Mouse (Mus musculus) fibroblast of lung, adult 2 months (primary cell): ENCODE data around the gene Mob3b.
A peak's percentile ranks its signal among the peaks of the same experiment; 100 is the strongest.

Experiments used
- DNase-seq: peaks from one replicate; pipeline ENCODE4 v3.0.0-alpha.2; 2011; ENCODE audit warnings: low read depth

Gene Mob3b

GRCm38 (mm10) chr4:35065075-35065838, 92.0 kb downstream of the Mob3b start:
- DNase-seq = no peak

DNA sequence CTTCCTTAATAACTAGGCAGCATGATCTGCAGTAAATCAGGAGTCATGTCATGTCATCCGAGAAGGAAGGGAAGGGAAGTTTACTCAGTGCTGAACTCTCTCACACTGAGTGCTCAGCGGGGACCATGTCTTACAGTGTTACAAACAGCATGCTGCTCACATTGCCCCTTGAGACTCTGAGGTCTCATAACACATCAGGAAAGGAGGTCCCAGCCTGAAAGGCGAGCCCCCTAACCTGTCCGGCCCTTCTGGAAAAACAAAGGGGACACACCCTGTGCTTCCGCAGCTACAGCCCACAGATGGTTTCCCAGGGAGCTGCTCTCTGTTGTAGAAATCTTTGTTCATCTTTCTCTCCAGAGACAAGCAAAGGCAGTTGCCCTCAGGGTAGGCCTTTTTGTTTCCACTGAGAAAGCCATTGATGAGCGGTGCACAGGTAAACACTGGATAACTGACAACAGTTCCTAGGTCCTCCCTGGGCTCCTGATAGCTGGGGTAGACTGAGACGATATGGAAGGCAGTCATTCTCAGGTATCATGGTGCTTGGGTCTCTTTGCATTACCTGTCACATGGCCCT, 94.1 kb downstream of the Mob3b start:
- no peak for DNase-seq

DNA sequence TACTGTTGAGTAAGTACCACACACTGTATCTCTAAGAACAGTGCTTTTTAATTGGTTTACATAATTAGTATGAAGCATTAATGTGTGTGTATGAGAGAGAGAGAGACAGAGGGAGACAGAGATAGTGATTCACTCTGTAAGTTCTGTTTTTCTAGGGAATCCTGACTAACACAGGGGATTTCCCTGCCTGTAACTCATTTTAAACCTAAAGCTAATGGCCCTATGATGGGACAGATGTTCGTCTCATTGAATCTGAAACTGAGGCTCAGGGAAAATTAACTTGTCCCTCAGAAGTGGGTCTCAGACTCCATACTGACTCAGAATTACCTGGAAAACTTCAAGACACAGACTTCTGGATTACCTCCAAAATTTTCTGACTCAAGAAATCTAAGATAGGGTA, 96.3 kb downstream of the Mob3b start:
- DNase-seq = no peak

DNA sequence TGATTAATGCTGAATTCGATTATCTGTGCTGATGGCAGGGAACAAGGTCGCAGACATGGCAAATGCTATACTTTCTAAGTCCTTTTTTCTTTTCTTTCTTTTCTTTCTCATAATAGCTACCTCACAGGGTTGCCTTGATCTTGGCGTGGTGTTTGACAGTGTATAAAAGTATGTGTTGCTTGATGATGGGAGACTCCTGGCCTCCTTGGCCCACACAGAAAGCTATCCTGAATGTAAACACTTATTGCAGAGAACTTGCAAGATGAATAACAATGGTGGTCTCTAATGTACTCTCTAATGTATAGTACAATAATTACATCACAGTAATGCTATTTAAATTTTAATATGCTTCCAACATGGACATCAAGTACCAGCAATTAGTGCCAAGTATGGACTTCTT, 96.9 kb downstream of the Mob3b start:
- DNase-seq = no peak

DNA sequence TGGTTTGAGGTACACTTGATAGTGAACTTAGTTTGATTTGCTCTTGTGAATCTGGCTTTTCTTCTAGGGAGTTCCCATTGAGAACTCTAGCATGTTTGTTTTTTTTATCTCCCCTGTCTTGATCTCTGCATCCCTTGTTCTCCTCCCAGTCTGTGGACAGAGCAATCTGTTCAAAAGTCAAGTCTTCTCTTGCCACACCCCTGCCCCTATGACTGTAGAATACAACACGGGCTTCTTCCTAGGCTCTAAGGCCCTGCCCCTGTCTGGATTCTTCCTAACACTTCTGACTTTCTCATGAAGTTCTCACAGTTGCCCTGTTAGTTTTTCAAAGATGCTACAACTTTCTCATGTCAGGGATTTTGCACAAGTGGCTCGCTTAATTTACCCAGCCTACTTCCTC, 102.9 kb downstream of the Mob3b start:
- no peak for DNase-seq

DNA sequence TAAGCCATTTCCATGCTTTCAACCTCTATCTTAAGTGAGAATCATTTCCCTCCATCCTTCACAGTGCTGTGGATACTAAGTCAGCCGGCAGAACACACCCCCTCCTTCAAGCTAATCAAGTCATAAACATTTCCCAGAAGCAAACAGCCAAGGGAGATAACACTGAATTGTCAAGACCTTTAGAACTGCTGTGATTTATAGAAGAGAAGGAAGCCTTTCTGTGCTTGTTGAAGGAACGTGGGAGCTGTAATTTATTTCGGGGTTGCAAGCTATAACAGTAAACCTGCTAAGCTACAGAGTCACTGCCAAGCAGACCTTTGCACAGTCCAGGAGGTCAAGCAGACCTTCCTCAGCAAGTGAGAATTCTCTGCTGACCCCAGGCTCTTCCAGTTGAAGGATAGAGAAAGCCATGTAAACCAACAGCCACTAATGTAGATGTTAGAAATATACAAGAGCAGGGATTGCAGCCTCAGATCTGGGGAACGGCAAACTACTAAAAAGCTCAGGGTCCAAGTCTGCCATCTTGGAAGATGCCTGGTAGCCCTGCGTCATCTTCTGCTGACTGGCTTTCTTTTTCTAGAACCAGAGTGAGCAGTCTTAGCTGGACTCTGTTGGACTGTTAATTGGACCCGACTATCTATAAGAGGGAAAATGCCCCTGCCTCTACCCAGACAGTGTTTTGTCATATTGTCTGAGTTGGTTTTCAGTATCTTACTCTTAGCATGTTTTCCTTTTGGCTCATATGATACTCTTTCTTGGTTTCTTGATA, 104.9 kb downstream of the Mob3b start:
- no peak for DNase-seq

DNA sequence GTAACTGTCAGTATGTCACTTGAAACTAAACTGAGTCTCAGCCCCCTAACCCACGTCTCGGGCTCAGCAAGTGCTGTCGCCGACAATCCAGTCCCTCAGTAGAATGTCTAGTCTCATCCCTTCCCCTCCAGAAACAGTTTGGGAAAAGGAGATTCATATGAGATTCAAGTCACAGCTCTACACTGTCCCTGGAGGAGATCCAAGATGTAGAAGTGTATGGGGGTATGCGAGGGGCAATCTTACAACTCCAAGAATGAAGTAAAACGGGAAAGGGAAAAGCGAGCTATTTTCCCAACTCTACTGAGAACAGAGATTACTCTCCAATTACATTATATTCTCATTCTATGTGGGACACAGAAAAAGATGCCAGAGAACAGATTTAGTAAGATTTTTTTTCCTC, 106.1 kb downstream of the Mob3b start:
- no peak for DNase-seq

- DNase-seq = no peak
These were observed 107.6 kb downstream of the Mob3b start for GRCm38 (mm10) chr4:35049742-35050058.

DNA sequence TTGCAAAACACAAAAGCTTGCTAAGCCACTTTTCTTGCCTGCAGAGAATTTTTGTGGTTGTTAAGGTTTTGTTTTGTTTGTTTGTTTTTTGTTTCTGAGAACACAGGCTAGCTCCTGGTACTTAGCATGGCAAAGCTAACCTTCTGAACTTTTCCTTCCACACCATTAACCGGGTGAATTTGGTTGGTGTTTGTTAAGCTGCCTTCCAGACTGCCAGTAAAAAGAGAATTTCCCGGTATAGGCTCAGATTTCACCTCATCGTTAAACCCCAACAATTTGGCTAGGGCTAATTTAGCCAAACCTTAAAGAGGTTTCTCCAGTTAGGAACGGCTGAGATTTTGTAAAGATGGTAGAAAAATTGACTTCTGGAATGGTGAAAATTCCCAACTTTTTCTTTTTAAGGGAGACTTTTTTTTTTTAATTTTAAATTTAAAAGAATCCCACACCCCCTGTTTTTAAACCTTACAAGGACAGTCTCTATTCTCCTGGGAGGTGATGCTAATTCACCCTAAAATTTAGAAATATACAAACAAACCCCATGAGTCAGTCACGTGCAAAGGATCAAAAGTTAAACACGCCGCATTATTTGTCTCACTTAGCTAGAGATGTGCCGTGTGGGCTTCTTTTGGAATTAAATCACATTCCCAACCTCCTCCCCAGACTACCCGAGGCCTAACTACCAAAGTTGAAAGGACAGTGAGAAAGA, 108.1 kb downstream of the Mob3b start:
- DNase-seq = no peak

GRCm38 (mm10) chr4:35040896-35041295, 116.4 kb downstream of the Mob3b start:
- DNase-seq = no peak

DNA sequence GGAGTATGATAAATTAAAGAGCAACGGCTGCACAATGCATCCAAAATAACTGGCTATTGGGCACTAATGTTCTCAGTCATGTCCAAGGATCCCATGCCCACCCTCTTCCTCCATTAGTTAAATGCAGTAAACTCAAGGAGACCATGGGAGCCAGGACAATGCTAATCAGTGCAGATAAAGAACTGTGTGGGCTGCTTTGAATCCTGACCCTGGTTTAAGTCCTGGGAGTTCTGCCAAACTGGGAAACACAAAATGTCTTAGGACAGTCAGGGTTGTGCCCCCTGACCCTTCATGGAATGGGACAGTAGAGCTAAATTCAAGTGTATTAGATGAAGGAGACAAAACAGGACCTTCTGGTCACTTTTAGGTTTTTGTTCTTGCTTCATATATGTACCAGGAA, 117.0 kb downstream of the Mob3b start:
- DNase-seq = no peak

DNA sequence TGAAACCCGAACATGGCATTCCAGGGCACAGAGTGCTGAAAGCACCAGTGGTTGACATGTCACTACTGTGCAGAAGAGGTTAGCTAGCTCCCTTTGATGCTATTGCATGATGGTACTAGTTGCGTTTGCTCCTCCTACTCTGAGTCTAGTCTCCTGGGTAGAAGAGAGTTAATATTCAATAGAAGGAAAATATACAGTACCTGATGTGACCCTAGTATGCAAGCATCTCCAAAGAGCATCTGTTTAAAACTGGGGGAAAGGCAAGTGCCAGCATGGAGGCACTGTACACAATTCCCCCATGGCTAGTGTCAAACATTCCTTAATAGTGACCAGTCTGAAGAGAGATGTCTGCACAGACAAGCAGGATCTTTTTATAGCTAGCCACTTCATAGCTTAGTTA, 119.5 kb downstream of the Mob3b start:
- DNase-seq = no peak

DNA sequence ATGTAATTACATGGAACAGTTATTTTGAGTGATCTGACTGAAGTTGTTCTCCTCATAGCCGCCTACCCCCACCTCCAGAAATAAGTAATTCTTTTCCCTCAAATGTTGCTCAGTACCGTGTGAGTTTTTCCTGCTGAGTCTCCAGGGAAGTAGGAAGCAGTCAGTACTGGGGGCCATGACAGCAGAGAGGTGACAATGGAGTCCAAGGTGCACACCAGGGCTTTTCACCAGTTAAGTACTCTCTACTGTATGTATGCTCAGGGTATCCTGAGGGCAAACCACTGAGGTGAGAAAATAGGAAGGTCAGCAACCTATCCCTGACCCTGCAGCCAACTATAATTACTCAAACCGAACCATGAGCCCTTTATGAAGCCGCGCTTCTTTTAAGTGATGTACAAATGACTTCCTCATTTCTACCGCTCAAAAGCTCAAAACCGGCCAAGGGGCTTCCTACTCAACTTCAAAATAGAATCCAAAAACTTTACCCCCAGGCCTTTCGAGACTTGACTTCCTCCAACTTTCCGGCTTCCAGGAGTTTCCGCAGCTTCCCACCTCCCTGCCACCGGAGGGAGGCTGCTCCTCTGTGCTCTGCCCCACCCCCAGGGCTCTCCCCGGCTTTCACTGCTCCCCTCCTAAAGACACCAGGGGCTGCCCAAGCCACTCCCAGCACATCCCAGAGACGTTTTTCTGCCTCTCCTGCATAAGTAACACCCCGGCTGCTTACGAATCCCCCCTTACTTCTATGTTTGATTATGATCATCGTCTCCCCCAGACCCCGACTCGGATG, 122.6 kb downstream of the Mob3b start:
- DNase-seq = no peak

DNA sequence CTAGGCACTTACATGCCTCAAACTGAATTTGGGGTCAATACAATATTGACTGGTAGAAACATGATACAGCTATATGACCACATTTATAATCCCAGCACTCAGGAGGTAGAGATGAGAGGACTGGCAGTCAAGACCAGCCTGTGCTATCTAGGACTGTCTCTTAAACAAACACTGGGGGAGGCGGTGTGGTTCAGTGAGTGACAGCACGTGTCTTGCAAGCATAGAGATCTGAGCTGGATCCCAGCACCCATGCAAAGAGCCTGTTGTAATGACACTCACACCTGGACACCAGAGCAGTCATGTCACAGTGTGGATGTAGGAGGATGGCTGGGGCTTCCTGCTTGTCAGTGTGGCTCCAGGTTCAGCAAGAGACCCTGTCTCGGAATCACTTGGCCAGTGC, 124.5 kb downstream of the Mob3b start:
- DNase-seq = no peak

DNA sequence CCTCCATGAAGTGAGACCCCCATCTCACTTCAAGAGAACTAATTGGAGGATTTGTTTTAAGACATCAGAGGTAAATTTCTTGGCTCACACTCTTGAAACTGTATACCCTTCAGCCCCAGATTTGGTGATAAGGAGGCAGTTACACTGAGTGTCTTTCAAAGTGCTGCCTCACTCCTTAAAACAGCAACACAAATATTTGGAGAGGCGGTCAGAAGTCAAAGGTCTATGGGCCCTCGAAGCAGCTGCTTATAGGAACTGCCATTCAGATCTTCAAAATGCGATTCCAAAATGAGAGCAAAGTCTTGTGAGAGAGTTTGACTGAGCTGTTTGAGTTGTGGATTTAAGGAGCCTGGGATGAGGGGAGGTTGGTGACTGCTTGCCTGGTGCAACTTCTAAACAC, 125.7 kb downstream of the Mob3b start:
- DNase-seq = no peak

DNA sequence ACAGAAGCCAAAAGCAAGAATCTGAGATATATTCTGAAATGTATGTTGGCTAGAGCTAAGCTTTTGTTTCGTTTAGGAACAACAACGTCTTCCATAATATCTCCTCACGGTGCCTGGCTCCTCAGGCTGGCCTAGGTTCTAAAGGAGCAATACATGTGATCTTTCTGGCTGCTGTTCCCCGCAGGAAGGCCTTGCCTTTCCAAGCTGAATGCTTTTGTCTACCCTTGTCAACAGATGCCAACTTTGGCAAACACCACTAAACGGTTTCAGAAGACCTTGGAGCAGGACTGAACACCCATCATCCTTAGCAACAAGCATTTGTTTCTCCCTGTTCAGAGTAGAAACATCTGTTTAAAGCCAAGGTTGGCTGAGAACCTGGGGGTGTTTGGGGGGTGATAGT, 126.1 kb downstream of the Mob3b start:
- no peak for DNase-seq

DNA sequence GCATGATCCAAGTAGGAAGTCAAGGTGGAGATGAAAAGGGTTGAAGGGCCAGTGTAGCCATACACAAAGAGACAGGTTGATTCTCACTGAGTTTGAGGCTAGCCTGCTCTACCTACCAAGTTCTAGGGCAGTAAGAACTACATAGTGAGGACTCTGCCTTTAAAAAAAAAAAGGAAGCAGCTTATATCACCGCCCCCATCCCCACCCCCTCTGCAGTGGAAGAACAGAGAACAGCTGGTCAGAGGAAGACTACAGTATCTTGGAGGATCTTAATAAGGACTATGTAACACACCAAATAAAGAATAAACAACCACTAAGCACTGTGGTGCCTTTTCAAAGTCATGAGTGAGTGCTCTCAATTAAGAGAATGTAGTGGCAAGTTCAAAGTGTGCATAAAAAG, 138.9 kb downstream of the Mob3b start:
- no peak for DNase-seq

GRCm38 (mm10) chr4:35012401-35013307, 144.6 kb downstream of the Mob3b start:
- no peak for DNase-seq

GRCm38 (mm10) chr4:35006541-35007260, 150.6 kb downstream of the Mob3b start:
- DNase-seq = peak; percentile 63

DNA sequence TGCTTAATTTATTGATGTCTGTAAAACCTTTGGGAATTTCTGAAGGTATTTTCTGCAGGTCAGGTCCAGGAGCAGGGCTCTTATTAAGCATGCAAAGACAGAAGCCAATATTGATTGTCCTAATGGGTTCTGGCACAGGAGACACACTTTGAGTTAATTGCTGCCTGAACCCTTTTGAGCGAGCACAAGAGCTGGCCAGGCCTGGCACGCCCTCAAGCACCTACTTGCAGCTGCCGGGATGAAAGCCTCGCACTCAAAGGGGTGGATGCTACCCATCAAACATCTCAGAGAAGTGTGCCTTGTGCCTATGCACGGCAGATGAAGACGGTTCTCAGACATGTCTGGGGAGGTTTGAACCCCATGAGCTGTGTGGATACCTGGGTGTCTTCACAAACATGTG, 151.2 kb downstream of the Mob3b start:
- DNase-seq = no peak
